Mouse (Mus musculus): ENCODE measurements around the gene Mrps27. TPM values are rescaled to one million over a fixed set of nuclear protein-coding genes. Genes with fewer than 3 reads are reported as not detected.

The Mrps27 gene
- total and polyA plus RNA-seq, 3 experiments, result 32.6 to 64.8 (median 46.8) TPM

GRCm38 (mm10) chr13:99448278-99448677, 103.7 kb downstream of the Mrps27 start:
- Histone ChIP-seq H3K36me3 (replicated peaks in 1 of 2; ENCODE audit: control insufficient read depth in 1 of 2, insufficient read depth in 1 of 2, low read length in 1 of 2) (no peaks in the 10 kb centered on the region), H3K4me3 (replicated peaks in 1 of 3; ENCODE audit: low read depth in 2 of 3, low read length in 2 of 3, poor library complexity in 1 of 3) (no peak overlapping the region), H3K9ac (ENCODE audit: insufficient read depth, low read depth) (no peak overlapping the region), H3K4me2 (ENCODE audit: insufficient read depth, low read depth, poor library complexity, severe bottlenecking) (no peak overlapping the region), H3K27ac (ENCODE audit: insufficient read depth, low read depth) (no peak overlapping the region), H3K9me3 (replicated peaks; ENCODE audit: low read length) (peaks cover 2% of the 10 kb centered on the region), H3K79me2 (replicated peaks; ENCODE audit: control insufficient read depth, extremely low read depth, insufficient read depth, poor library complexity, severe bottlenecking) (no peaks in the 10 kb centered on the region), H3K27me3 (replicated peaks) (peaks cover 2% of the 10 kb centered on the region), H3K4me1 (ENCODE audit: control insufficient read depth in 1 of 2, insufficient read depth in 2 of 2) (no peaks in the 10 kb centered on the region)
- no peak for DNase-seq (ENCODE audit: extremely low read depth)
- dilution Hi-C loops (cut with MboI; ENCODE audit: extremely low pct_ligation_motif_present, extremely low pct_unique_long_range_greater_than_20kb, low sequenced_read_pairs), result no loop called here
- TF ChIP-seq TCF12 (IDR thresholded peaks at IDR 0.05; ENCODE audit: low read depth, low read length) (no peak), ZMIZ1 (IDR thresholded peaks at IDR 0.05; ENCODE audit: low read depth, low read length) (no peak)
- in situ Hi-C loops (cut with MboI; ENCODE audit: low pct_ligation_motif_present, low pct_unique_long_range_greater_than_20kb, low sequenced_read_pairs), result no loop called here

GRCm38 (mm10) chr13:99449547-99449946, 105.0 kb downstream of the Mrps27 start:
- TF ChIP-seq MAFK (IDR thresholded peaks at IDR 0.05; ENCODE audit: insufficient replicate concordance, low read length) (no peak), CHD1 (IDR thresholded peaks at IDR 0.05; ENCODE audit: low read depth, low read length) (no peak), PAX5 (IDR thresholded peaks at IDR 0.05; ENCODE audit: low read length) (no peak), NELFE (IDR thresholded peaks at IDR 0.05; ENCODE audit: low read depth, low read length) (no peak)
- dilution Hi-C loops (cut with MboI; ENCODE audit: extremely low pct_ligation_motif_present, extremely low pct_unique_long_range_greater_than_20kb, low sequenced_read_pairs) (no loop called here), in situ Hi-C loops (cut with MboI; ENCODE audit: low pct_ligation_motif_present, low pct_unique_long_range_greater_than_20kb, low sequenced_read_pairs) (no loop called here)
- peaks cover 2% of the 10 kb centered on the region for H3K27me3 ChIP-seq (replicated peaks)
- no peak overlapping the region for H3K27ac ChIP-seq (ENCODE audit: insufficient read depth, low read depth)
- H3K4me3 ChIP-seq (replicated peaks in 1 of 3; ENCODE audit: low read depth in 2 of 3, low read length in 2 of 3, poor library complexity in 1 of 3), result no peak overlapping the region
- peaks cover 2% of the 10 kb centered on the region for H3K9me3 ChIP-seq (replicated peaks; ENCODE audit: low read length)
- H3K9ac ChIP-seq (ENCODE audit: insufficient read depth, low read depth), result no peak overlapping the region
- no peaks in the 10 kb centered on the region for H3K79me2 ChIP-seq (replicated peaks; ENCODE audit: control insufficient read depth, extremely low read depth, insufficient read depth, poor library complexity, severe bottlenecking)
- no peak overlapping the region for H3K4me2 ChIP-seq (ENCODE audit: insufficient read depth, low read depth, poor library complexity, severe bottlenecking)
- no peaks in the 10 kb centered on the region for H3K4me1 ChIP-seq (ENCODE audit: control insufficient read depth in 1 of 2, insufficient read depth in 2 of 2)
- no peaks in the 10 kb centered on the region for H3K36me3 ChIP-seq (replicated peaks in 1 of 2; ENCODE audit: control insufficient read depth in 1 of 2, insufficient read depth in 1 of 2, low read length in 1 of 2)
- DNase-seq (ENCODE audit: extremely low read depth), result no peak

- H3K4me2 ChIP-seq (ENCODE audit: insufficient read depth, low read depth, poor library complexity, severe bottlenecking), result no peak overlapping the region
- H3K36me3 ChIP-seq (replicated peaks in 1 of 2; ENCODE audit: control insufficient read depth in 1 of 2, insufficient read depth in 1 of 2, low read length in 1 of 2), result no peaks in the 10 kb centered on the region
- dilution Hi-C loops (cut with MboI; ENCODE audit: extremely low pct_ligation_motif_present, extremely low pct_unique_long_range_greater_than_20kb, low sequenced_read_pairs), result no loop called here
- no peak for DNase-seq (ENCODE audit: extremely low read depth)
- no peak overlapping the region for H3K4me3 ChIP-seq (replicated peaks in 1 of 3; ENCODE audit: low read depth in 2 of 3, low read length in 2 of 3, poor library complexity in 1 of 3)
- peaks cover 2% of the 10 kb centered on the region for H3K27me3 ChIP-seq (replicated peaks)
- peaks cover 2% of the 10 kb centered on the region for H3K9me3 ChIP-seq (replicated peaks; ENCODE audit: low read length)
- no peak overlapping the region for H3K9ac ChIP-seq (ENCODE audit: insufficient read depth, low read depth)
- no peak overlapping the region for H3K27ac ChIP-seq (ENCODE audit: insufficient read depth, low read depth)
- H3K79me2 ChIP-seq (replicated peaks; ENCODE audit: control insufficient read depth, extremely low read depth, insufficient read depth, poor library complexity, severe bottlenecking), result no peaks in the 10 kb centered on the region
- in situ Hi-C loops (cut with MboI; ENCODE audit: low pct_ligation_motif_present, low pct_unique_long_range_greater_than_20kb, low sequenced_read_pairs), result no loop called here
- TF ChIP-seq HCFC1 (IDR thresholded peaks at IDR 0.05; ENCODE audit: low read depth, low read length), result no peak
- no peak for TF ChIP-seq E2F4 (IDR thresholded peaks at IDR 0.05; ENCODE audit: insufficient replicate concordance, low read depth, low read length)
- no peak for TF ChIP-seq JUN (IDR thresholded peaks at IDR 0.05; ENCODE audit: insufficient read depth, low read depth, low read length)
- no peak for TF ChIP-seq MYC (IDR thresholded peaks at IDR 0.05; ENCODE audit: low read depth, low read length)
- TF ChIP-seq MAZ (IDR thresholded peaks at IDR 0.05; ENCODE audit: low read depth, low read length), result no peak
- TF ChIP-seq IRF4 (IDR thresholded peaks at IDR 0.05; ENCODE audit: low read depth, low read length), result no peak
- no peak for TF ChIP-seq ETS1 (conservative IDR thresholded peaks at IDR 0.05; ENCODE audit: low read depth, low read length)
- no peak for TF ChIP-seq MAX (IDR thresholded peaks at IDR 0.05; ENCODE audit: low read length)
- TF ChIP-seq SIN3A (IDR thresholded peaks at IDR 0.05; ENCODE audit: low read length), result no peak
- TF ChIP-seq ZMIZ1 (IDR thresholded peaks at IDR 0.05; ENCODE audit: low read depth, low read length), result no peak
- TF ChIP-seq UBTF (IDR thresholded peaks at IDR 0.05; ENCODE audit: low read depth, low read length), result no peak
- TF ChIP-seq GABPA (IDR thresholded peaks at IDR 0.05; ENCODE audit: insufficient replicate concordance, low read depth, low read length), result no peak
- no peak for TF ChIP-seq USF1 (IDR thresholded peaks at IDR 0.05; ENCODE audit: low read depth, low read length)
- H3K4me1 ChIP-seq (ENCODE audit: control insufficient read depth in 1 of 2, insufficient read depth in 2 of 2), result no peaks in the 10 kb centered on the region
These were observed 106.2 kb downstream of the Mrps27 start for GRCm38 (mm10) chr13:99450766-99451165.
